Mouse (Mus musculus): ENCODE data around the gene Ncs1.

Gene Ncs1

GRCm38 (mm10) chr2:31257096-31257495, 11.5 kb downstream of the Ncs1 start:
- no peaks in the 10 kb centered on the region for H3K27me3 ChIP-seq (ENCODE audit: control insufficient read depth, insufficient read depth, low read length, poor library complexity, severe bottlenecking)
- H3K36me3 ChIP-seq (ENCODE audit: control insufficient read depth, insufficient read depth, low read length, poor library complexity, severe bottlenecking), result no peaks in the 10 kb centered on the region

DNA sequence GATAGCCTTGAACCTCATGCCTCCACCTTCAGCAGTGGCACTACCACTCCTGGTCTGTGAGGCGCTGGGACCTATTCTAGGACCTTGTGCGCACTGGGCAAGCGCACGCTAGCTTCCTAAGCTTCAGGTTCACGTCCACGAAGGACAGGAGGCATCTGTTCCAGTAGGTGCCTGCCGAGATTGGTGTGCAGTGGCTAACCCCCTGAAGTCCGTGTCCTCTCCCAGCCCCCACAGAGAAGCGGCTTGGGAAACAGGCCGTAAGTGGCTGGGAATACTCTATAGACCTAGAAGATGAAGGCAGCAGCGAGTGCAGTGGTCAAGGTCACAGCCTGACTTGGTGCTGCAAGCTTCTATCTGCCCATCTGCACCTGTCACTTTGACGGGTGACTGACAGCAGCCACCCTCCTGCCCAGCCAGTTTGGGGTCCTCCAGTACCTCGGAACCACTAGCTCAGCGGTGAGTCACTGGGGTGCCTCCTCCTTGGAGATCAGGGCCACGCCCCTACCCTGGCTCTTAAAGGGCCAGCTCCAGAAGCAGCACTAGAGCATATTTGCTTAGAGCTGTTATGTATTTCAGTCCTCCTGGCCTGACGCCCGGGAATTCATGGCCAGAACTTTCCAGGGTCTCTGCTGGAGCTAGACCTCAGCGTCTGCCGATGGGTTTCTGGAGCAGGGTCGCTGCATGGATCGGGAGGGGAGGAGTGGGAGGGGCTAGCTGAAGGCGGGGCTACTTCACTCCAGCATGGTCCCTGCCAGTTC, 13.2 kb downstream of the Ncs1 start:
- H3K27me3 ChIP-seq (ENCODE audit: control insufficient read depth, insufficient read depth, low read length, poor library complexity, severe bottlenecking), result no peaks in the 10 kb centered on the region
- DNase-seq (ENCODE audit: low read depth, low spot score), result peak; percentile 68
- H3K36me3 ChIP-seq (ENCODE audit: control insufficient read depth, insufficient read depth, low read length, poor library complexity, severe bottlenecking), result no peaks in the 10 kb centered on the region

More at GRCm38 (mm10) chr2:31257096-31257495, 11.5 kb downstream of the Ncs1 start:
- no peak for DNase-seq (ENCODE audit: low read depth, low spot score)

GRCm38 (mm10) chr2:31259367-31259920, 13.8 kb downstream of the Ncs1 start:
- no peak for DNase-seq (ENCODE audit: low read depth, low spot score)
- no peaks in the 10 kb centered on the region for H3K36me3 ChIP-seq (ENCODE audit: control insufficient read depth, insufficient read depth, low read length, poor library complexity, severe bottlenecking)
- H3K27me3 ChIP-seq (ENCODE audit: control insufficient read depth, insufficient read depth, low read length, poor library complexity, severe bottlenecking), result no peaks in the 10 kb centered on the region

DNA sequence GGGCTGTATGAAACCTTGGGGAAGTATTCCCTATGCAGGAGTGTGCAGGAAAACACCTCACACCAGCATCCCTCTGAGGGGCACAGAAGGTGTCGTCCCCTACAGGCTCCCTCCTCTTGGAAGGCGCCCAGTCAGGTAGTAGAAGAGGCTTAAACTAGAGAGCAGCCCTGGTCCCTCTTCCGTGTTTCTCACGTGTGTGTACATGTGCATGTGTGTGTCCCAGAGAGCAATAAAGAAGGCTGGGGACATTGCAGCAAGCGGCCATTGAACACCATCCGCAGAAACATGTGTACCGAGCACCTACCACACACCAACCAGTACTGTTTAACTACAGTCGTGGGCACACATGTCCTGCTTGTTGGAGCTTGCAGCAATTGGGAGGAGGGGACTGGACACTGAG, 14.9 kb downstream of the Ncs1 start:
- no peaks in the 10 kb centered on the region for H3K27me3 ChIP-seq (ENCODE audit: control insufficient read depth, insufficient read depth, low read length, poor library complexity, severe bottlenecking)
- no peak for DNase-seq (ENCODE audit: low read depth, low spot score)
- no peaks in the 10 kb centered on the region for H3K36me3 ChIP-seq (ENCODE audit: control insufficient read depth, insufficient read depth, low read length, poor library complexity, severe bottlenecking)

GRCm38 (mm10) chr2:31263039-31263461, 17.4 kb downstream of the Ncs1 start:
- no peaks in the 10 kb centered on the region for H3K36me3 ChIP-seq (ENCODE audit: control insufficient read depth, insufficient read depth, low read length, poor library complexity, severe bottlenecking)
- no peaks in the 10 kb centered on the region for H3K27me3 ChIP-seq (ENCODE audit: control insufficient read depth, insufficient read depth, low read length, poor library complexity, severe bottlenecking)
- DNase-seq (ENCODE audit: low read depth, low spot score), result no peak

- no peak for DNase-seq (ENCODE audit: low read depth, low spot score)
- Histone ChIP-seq H3K27me3 (ENCODE audit: control insufficient read depth, insufficient read depth, low read length, poor library complexity, severe bottlenecking) (no peaks in the 10 kb centered on the region), H3K36me3 (ENCODE audit: control insufficient read depth, insufficient read depth, low read length, poor library complexity, severe bottlenecking) (no peaks in the 10 kb centered on the region)
Observed at GRCm38 (mm10) chr2:31263746-31264378, 18.2 kb downstream of the Ncs1 start.

GRCm38 (mm10) chr2:31267447-31267846, 21.8 kb downstream of the Ncs1 start:
- H3K27me3 ChIP-seq (ENCODE audit: control insufficient read depth, insufficient read depth, low read length, poor library complexity, severe bottlenecking), result no peaks in the 10 kb centered on the region
- DNase-seq (ENCODE audit: low read depth, low spot score), result no peak
- no peaks in the 10 kb centered on the region for H3K36me3 ChIP-seq (ENCODE audit: control insufficient read depth, insufficient read depth, low read length, poor library complexity, severe bottlenecking)

GRCm38 (mm10) chr2:31268631-31269030, 23.0 kb downstream of the Ncs1 start:
- no peaks in the 10 kb centered on the region for H3K36me3 ChIP-seq (ENCODE audit: control insufficient read depth, insufficient read depth, low read length, poor library complexity, severe bottlenecking)
- H3K27me3 ChIP-seq (ENCODE audit: control insufficient read depth, insufficient read depth, low read length, poor library complexity, severe bottlenecking), result no peaks in the 10 kb centered on the region
- DNase-seq (ENCODE audit: low read depth, low spot score), result no peak

GRCm38 (mm10) chr2:31269188-31269587, 23.6 kb downstream of the Ncs1 start:
- DNase-seq (ENCODE audit: low read depth, low spot score), result no peak
- no peaks in the 10 kb centered on the region for H3K36me3 ChIP-seq (ENCODE audit: control insufficient read depth, insufficient read depth, low read length, poor library complexity, severe bottlenecking)
- H3K27me3 ChIP-seq (ENCODE audit: control insufficient read depth, insufficient read depth, low read length, poor library complexity, severe bottlenecking), result no peaks in the 10 kb centered on the region

DNA sequence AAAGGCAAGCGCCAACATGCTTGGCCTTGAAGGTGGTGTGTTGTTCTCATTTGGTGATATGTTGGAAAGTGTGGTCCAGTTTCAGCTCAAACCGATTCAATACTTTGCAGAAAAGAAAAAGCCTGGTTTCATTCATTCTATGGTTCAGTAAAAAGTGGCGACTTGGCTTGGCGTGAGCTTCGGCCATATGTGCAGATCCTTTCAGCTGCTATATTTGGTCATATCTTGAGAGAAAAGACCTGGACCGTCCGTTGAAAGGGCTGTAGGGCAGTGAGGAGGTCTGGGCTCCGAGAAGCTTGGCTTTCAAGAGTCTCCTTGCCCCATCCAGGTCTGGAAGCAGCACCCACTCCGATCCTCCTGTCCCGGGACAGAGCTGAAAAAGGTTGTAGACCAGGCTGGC, 24.2 kb downstream of the Ncs1 start:
- DNase-seq (ENCODE audit: low read depth, low spot score), result no peak
- H3K36me3 ChIP-seq (ENCODE audit: control insufficient read depth, insufficient read depth, low read length, poor library complexity, severe bottlenecking), result no peaks in the 10 kb centered on the region
- no peaks in the 10 kb centered on the region for H3K27me3 ChIP-seq (ENCODE audit: control insufficient read depth, insufficient read depth, low read length, poor library complexity, severe bottlenecking)

- Histone ChIP-seq H3K27me3 (ENCODE audit: control insufficient read depth, insufficient read depth, low read length, poor library complexity, severe bottlenecking) (no peaks in the 10 kb centered on the region), H3K36me3 (ENCODE audit: control insufficient read depth, insufficient read depth, low read length, poor library complexity, severe bottlenecking) (no peaks in the 10 kb centered on the region)
- no peak for DNase-seq (ENCODE audit: low read depth, low spot score)
Observed at GRCm38 (mm10) chr2:31270470-31270869, 24.8 kb downstream of the Ncs1 start.

DNA sequence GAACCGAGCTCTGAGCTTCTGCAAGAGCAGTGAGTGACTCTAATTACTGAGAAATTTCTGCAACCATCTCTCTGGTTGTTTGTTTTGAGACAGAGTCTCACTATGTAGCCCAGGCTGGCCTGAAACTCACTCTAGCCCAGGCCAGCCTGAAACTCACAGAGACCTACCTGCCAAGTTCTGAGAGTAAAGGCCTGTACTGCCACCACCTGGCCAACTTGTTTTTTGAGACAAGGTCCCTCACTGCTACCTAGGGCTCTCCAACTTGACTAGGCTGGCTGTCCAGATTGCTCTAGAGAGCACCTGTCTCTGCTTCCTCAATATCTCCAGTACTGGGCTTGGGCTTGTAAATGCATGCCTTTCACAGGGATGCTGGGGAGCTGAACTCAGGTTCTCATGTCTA, 25.4 kb downstream of the Ncs1 start:
- no peaks in the 10 kb centered on the region for H3K36me3 ChIP-seq (ENCODE audit: control insufficient read depth, insufficient read depth, low read length, poor library complexity, severe bottlenecking)
- DNase-seq (ENCODE audit: low read depth, low spot score), result peak; percentile 65
- H3K27me3 ChIP-seq (ENCODE audit: control insufficient read depth, insufficient read depth, low read length, poor library complexity, severe bottlenecking), result no peaks in the 10 kb centered on the region

DNA sequence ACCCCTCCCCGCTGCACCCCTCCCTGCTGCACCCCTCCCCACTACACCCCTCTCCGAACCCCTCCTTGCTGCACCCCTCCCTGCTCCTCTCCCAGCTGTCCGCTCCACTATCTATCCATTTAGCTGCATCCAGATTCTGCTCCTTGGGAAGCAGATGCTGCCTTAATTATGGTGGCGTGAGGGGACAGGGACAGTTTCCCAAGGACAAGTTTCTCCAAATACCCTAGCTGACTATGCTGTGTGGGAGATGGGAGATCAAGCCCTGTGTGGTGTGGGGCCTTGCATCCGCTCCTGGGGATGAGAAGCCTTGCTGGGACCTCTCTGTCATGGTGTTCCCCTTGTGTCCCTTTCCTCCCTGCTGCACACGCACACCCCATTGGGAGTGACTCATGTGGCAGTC, 29.4 kb downstream of the Ncs1 start:
- H3K27me3 ChIP-seq (ENCODE audit: control insufficient read depth, insufficient read depth, low read length, poor library complexity, severe bottlenecking), result no peaks in the 10 kb centered on the region
- DNase-seq (ENCODE audit: low read depth, low spot score), result no peak
- H3K36me3 ChIP-seq (ENCODE audit: control insufficient read depth, insufficient read depth, low read length, poor library complexity, severe bottlenecking), result no peaks in the 10 kb centered on the region

DNA sequence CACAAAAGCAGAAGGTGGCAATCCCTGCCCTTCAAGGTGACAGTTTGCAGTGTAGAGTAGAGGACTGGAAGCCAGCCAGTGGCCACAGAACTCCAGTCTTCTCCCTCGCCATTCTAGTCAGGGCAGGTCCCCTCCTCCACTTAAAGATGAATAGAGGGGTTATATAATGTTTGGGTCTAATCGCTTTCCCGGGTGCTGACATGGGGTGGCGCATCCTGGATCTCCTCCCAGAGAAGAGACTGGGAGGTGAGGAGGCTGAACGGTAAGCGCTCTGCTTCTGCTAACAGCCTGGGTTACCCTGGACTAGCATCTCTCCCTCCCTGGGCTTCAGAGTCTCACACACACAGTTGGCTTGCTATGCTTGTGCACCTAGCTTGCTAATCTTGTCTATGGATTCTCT, 32.2 kb downstream of the Ncs1 start:
- Histone ChIP-seq H3K27me3 (ENCODE audit: control insufficient read depth, insufficient read depth, low read length, poor library complexity, severe bottlenecking) (no peaks in the 10 kb centered on the region), H3K36me3 (ENCODE audit: control insufficient read depth, insufficient read depth, low read length, poor library complexity, severe bottlenecking) (no peaks in the 10 kb centered on the region)
- DNase-seq (ENCODE audit: low read depth, low spot score), result no peak

- no peaks in the 10 kb centered on the region for H3K36me3 ChIP-seq (ENCODE audit: control insufficient read depth, insufficient read depth, low read length, poor library complexity, severe bottlenecking)
Observed at GRCm38 (mm10) chr2:31278483-31278882, 32.9 kb downstream of the Ncs1 start.

More at GRCm38 (mm10) chr2:31278483-31278882, 32.9 kb downstream of the Ncs1 start:
- no peaks in the 10 kb centered on the region for H3K27me3 ChIP-seq (ENCODE audit: control insufficient read depth, insufficient read depth, low read length, poor library complexity, severe bottlenecking)
- DNase-seq (ENCODE audit: low read depth, low spot score), result no peak
